Mouse (Mus musculus) liver, adult 2 months (tissue): Measurements from ENCODE around the gene Dhrs13. TPM values are rescaled to one million over a fixed set of nuclear protein-coding genes. Genes with fewer than 3 reads are reported as not detected.
"Not testable (repeated sequence)": the region's sequence is repeated elsewhere in the genome, so short reads cannot be mapped to it uniquely, and the experiment has no call there.

Experiments
- DNase-seq: peaks from one replicate; pipeline ENCODE4 v3.0.0-alpha.2; 2011; ENCODE audit warnings: low read depth, low spot score; ENCODE audit errors: extremely low read depth
- H3K27ac ChIP-seq: fragments of 200-500 bp; replicated peaks from 2 replicates; pipeline ENCODE4 v1.5.1; 2012; ENCODE audit warnings: low read depth, mild to moderate bottlenecking, control low read depth, inconsistent platforms, low read length; ENCODE audit not compliant: insufficient read depth
- H3K27me3 ChIP-seq: fragments of 200-500 bp; 2 replicates; pipeline ENCODE4 v1.6.1; 2012; ENCODE audit warnings: mild to moderate bottlenecking, moderate library complexity, low read length, inconsistent platforms; ENCODE audit not compliant: control insufficient read depth, insufficient read depth
- H3K36me3 ChIP-seq: fragments of 200-500 bp; 2 replicates; pipeline ENCODE4 v1.6.1; 2012; ENCODE audit warnings: low read length, inconsistent platforms; ENCODE audit not compliant: control insufficient read depth, insufficient read depth
- H3K4me1 ChIP-seq: fragments of 200-500 bp; 2 replicates; pipeline ENCODE4 v1.6.1; 2011; ENCODE audit warnings: low read length; ENCODE audit not compliant: control insufficient read depth, insufficient read depth
- H3K4me3 ChIP-seq: fragments of 200-500 bp; 2 replicates; pipeline ENCODE4 v1.5.1; 2011; ENCODE audit warnings: low read depth, mild to moderate bottlenecking, control low read depth, low read length, moderate library complexity; ENCODE audit not compliant: insufficient read depth
- H3K79me2 ChIP-seq: fragments of 200-500 bp; 2 replicates; pipeline ENCODE4 v1.6.1; 2012; ENCODE audit warnings: inconsistent platforms, mild to moderate bottlenecking, low read length, moderate library complexity; ENCODE audit not compliant: control insufficient read depth, insufficient read depth
- H3K9ac ChIP-seq: fragments of 200-500 bp; 2 replicates; pipeline ENCODE4 v1.6.1; 2012; ENCODE audit warnings: low read depth, mild to moderate bottlenecking, control low read depth, inconsistent platforms, low read length
- CTCF ChIP-seq: fragments of 200-500 bp; IDR thresholded peaks from 2 replicates; pipeline ENCODE4 v1.5.1; 2011; ENCODE audit warnings: low read depth, low read length, control low read depth
- POLR2A ChIP-seq: fragments of 200-500 bp; IDR thresholded peaks from 2 replicates; pipeline ENCODE4 v1.6.1; 2011; ENCODE audit warnings: low read length, control low read depth; ENCODE audit not compliant: insufficient read depth; ENCODE audit errors: extremely low read depth
- WGBS: fragments of 180-500 bp; shearing (Covaris S2); methylation state at CpG from one replicate; pipeline ENCODE4 v1.1.7; 2018; 5-methylcytosine and 5-hydroxymethylcytosine counted together
- polyA plus RNA-seq: library from polyadenylated mRNA; depleted of rRNA; stranded (reverse); fragments of >200 nt; gene quantifications from 2 replicates; pipeline ENCODE4 v1.2.3, GENCODE M21; 2012
- total RNA-seq: library from RNA; depleted of rRNA; stranded (reverse); fragments of >200 nt; gene quantifications from 2 replicates; pipeline ENCODE4 v1.2.3, GENCODE M21; 2014

Gene Dhrs13
- total and polyA plus RNA-seq, 2 experiments, result 4.3 to 6.0 TPM

DNA sequence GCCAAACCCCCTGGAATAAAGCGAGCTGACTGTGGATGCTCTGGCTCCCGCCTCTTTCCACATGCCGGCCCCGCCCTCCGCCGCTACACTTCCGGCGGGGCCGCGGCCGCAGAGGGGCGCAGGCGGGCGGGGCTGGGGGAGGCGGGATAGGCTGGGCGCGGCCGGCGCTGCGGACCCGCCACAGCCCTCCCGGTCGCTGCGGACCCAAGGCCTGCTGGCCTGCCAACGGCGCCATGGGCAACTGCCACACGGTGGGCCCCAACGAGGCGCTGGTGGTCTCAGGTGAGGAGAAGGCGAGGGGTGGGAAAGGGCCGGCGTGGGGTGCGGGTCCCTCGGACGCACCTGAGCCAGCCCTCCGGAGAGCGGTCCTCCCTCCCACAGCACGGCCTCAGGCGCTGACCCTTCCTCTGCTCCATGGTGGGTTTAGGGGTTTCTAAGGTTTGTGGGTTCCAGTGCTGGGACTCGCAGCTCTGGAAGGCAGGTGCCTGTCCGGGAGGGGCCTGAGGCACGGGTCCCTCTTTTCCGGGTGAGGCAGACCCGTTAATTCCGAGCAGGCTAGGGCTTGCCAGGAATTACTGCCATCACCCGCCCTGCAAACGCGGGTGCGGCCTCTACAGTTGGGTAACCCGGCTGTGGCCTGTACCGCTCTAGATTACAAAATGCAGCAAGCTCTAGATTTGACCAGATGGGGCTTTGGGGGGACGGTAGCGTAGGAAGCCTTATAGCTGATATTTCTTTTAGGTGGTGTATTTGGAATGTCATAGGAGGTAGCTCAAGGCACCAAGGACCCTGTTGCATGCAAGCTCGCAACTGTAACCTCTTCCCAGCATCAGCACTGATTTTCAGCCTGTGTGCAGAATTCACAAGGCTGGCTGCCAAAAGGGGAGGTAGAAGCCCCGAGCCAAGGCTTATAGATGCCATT is 6.0 kb downstream of the Dhrs13 start, which contains the start of gene Flot2:
TSS of gene Flot2 (plus strand) at position 101 of the 922 bp plus-strand sequence.
- H3K9ac ChIP-seq, result peak within 1 kb of the TSS; percentile 92
- no peaks in the 10 kb centered on the region for H3K36me3 ChIP-seq
- peak; percentile 66 for DNase-seq
- H3K4me1 ChIP-seq, result peaks cover 5% of the 10 kb centered on the region
- peaks cover 2% of the 10 kb centered on the region; the same call in 1 of the 2 replicates for H3K79me2 ChIP-seq
- WGBS, result 2% methylated on average over 54 of the region's 55 CpGs
- no peaks in the 10 kb centered on the region for H3K27me3 ChIP-seq
- peak; percentile 32; the same call in 1 of the 2 replicates for TF ChIP-seq POLR2A
- 0 out of 2 replicates have a peak, but pooled peaks have one; percentile 4 for TF ChIP-seq CTCF
- peak within 1 kb of the TSS; percentile 86 for H3K27ac ChIP-seq
- H3K4me3 ChIP-seq, result peak within 1 kb of the TSS; percentile 93

DNA sequence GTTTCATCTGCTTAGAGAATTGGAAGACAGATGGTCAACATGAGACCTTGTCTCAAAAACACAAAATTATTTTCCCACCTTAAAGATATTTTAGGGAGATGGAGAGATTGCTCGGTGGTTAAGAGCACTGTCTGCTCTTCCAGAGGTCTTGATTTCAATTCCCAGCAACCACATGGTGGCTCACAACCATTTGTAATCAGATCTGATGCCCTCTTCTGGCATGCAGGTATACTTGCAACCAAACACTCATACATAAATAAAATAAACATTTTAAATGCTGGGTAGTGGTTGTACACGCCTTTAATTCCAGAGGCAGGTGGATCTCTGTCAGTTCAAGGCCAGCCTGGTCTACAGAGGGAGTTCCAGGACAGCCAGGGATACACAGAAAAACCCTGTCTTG is 8.8 kb downstream of the Dhrs13 start:
- no peak for TF ChIP-seq CTCF
- TF ChIP-seq POLR2A, result no peak
- no peak for DNase-seq

DNA sequence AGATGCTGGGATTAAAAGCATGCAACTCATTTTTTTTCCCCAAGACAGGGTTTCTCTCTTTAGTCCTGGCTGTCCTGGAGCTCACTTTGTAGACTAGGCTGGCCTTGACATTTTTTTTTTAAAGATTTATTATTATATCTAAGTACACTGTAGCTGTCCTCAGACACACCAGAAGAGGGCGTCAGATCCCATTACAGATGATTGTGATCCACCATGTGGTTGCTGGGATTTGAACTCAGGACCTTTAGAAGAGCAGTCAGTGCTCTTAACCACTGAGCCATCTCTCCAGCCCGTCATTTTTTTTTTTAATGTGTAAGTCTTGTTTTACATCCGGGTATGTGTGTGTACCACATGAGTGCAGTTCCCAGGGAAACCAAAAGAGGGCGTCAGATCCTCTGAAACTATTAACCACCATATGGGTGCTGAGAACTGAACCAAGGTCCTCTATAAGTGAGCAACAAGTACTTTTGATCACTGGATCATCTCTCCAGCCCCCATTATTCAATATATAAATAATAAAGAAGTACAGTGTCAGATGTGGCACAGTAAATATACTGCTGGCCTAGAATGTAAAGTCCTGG is 10.3 kb downstream of the Dhrs13 start:
- H3K27me3 ChIP-seq, H3K36me3 ChIP-seq, H3K27ac ChIP-seq, H3K79me2 ChIP-seq, DNase-seq, H3K9ac ChIP-seq, H3K4me3 ChIP-seq: not testable (repeated sequence)
- 95% methylated on average over 4 of the region's 4 CpGs for WGBS
- peaks cover 11% of the 10 kb centered on the region for H3K4me1 ChIP-seq

More for the DNA sequence above, 8.8 kb downstream of the Dhrs13 start:
- H3K9ac ChIP-seq, result no peak overlapping the region
- 77% methylated on average over 2 of the region's 2 CpGs for WGBS
- no peak overlapping the region for H3K27ac ChIP-seq
- no peak overlapping the region for H3K4me3 ChIP-seq
- H3K36me3 ChIP-seq, result no peaks in the 10 kb centered on the region
- H3K79me2 ChIP-seq, result peaks cover 2% of the 10 kb centered on the region; the same call in 1 of the 2 replicates
- H3K4me1 ChIP-seq, result peaks cover 11% of the 10 kb centered on the region
- H3K27me3 ChIP-seq, result no peaks in the 10 kb centered on the region

DNA sequence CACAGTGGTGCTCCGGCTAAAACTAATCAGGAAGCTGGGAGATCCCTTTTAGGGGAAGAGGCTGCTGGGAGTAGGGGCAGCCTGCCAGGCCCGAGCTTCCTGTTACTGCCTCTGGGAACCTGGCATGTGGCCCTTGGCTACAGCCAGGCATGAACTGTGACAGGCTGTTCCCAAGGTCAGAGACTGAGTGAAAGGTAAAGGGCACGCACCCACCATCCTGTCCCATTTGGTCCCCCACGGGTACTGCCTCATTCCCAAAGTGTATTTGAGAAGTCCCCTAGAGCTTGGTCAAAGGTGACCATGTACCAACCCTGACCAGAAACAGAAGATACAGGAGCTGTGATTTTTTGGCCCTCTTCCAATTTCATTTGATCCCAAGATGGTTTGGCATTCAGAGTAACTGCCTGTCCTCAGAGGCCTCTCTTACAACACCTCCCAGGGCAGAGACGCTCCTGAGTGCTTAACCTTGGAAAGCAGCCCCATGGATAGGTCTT is 12.7 kb downstream of the Dhrs13 start:
- Histone ChIP-seq H3K27ac (peak overlapping the region; percentile 41), H3K79me2 (no peaks in the 10 kb centered on the region; the same call in 1 of the 2 replicates), H3K4me1 (peaks cover 6% of the 10 kb centered on the region; the same call in 1 of the 2 replicates), H3K4me3 (no peak overlapping the region), H3K36me3 (no peaks in the 10 kb centered on the region), H3K9ac (no peak overlapping the region), H3K27me3 (no peaks in the 10 kb centered on the region)
- 5% methylated on average over 5 of the region's 5 CpGs for WGBS
- DNase-seq, result peak; percentile 96
- TF ChIP-seq POLR2A (no peak), CTCF (no peak)

DNA sequence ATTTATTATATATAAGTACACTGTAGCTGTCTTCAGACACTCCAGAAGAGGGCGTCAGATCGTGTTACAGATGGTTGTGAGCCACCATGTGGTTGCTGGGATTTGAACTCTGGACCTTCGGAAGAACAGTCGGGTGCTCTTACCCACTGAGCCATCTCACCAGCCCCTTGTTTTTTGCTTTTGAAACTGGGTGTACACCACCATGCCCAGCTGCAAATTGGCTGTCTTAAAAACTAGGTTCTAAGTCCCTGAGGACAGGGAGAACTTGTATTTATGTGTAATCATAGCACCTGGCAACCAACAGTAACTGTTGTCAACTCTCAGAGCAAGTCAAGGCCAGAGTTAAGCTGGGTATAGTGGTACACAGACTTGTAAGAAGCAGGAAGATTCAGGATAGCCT is 16.6 kb downstream of the Dhrs13 start:
- H3K36me3 ChIP-seq, H3K27ac ChIP-seq, H3K4me3 ChIP-seq, H3K4me1 ChIP-seq, H3K79me2 ChIP-seq, H3K9ac ChIP-seq, H3K27me3 ChIP-seq, DNase-seq: not testable (repeated sequence)
- WGBS, result 91% methylated on average over 4 of the region's 4 CpGs
